Mouse (Mus musculus) stomach, embryonic 16.5 days (tissue): ENCODE measurements at regions not wholly inside any gene's neighbourhood (a gene's known extent, or its start where the extent isn't known, plus 50 kb on each side); places are given as distances from the start of the nearest gene placed in this dataset.

Experiments used
- ATAC-seq: fragments of 200-750 bp; cut with Nextera tagmentation; 2 replicates; pipeline ENCODE4 v1.8.0; 2017; ENCODE audit warnings: moderate number of reproducible peaks, moderate TSS enrichment; ENCODE audit not compliant: insufficient read depth, low FRiP score
- H3K27ac ChIP-seq: fragments of 300-500 bp; sonication (generic); 2 replicates; pipeline ENCODE4 v1.5.1; 2014; ENCODE audit warnings: low read length
- H3K27me3 ChIP-seq: fragments of 300-500 bp; sonication (generic); 2 replicates; pipeline ENCODE4 v1.6.1; 2014; ENCODE audit warnings: low read length, control low read depth, mixed read lengths; ENCODE audit not compliant: control insufficient read depth, insufficient read depth
- H3K36me3 ChIP-seq: fragments of 300-500 bp; sonication (generic); 2 replicates; pipeline ENCODE4 v1.6.1; 2014; ENCODE audit warnings: low read length; ENCODE audit not compliant: control insufficient read depth, insufficient read depth
- H3K4me1 ChIP-seq: fragments of 300-500 bp; sonication (generic); 2 replicates; pipeline ENCODE4 v1.6.1; 2014; ENCODE audit warnings: low read length, control low read depth, mixed read lengths; ENCODE audit not compliant: control insufficient read depth, insufficient read depth
- H3K4me2 ChIP-seq: fragments of 300-500 bp; sonication (generic); 2 replicates; pipeline ENCODE4 v1.6.1; 2014; ENCODE audit warnings: low read depth, low read length, mixed read lengths
- H3K4me3 ChIP-seq: fragments of 300-500 bp; sonication (generic); replicated peaks from 2 replicates; pipeline ENCODE4 v1.5.1; 2014; ENCODE audit warnings: mild to moderate bottlenecking, low read length
- H3K9ac ChIP-seq: fragments of 300-500 bp; sonication (generic); 2 replicates; pipeline ENCODE4 v1.6.1; 2014; ENCODE audit warnings: low read length
- H3K9me3 ChIP-seq: fragments of 300-500 bp; sonication (generic); replicated peaks from 2 replicates; pipeline ENCODE4 v1.6.1; 2016; ENCODE audit warnings: low read length, control low read depth; ENCODE audit not compliant: control insufficient read depth
- WGBS: fragments of 180-500 bp; shearing (Covaris S2); extraction: QIAGEN DNeasy Blood & Tissue Kit; methylation state at CpG from one replicate; pipeline ENCODE4 v1.1.7; 2014; 5-methylcytosine and 5-hydroxymethylcytosine counted together

DNA sequence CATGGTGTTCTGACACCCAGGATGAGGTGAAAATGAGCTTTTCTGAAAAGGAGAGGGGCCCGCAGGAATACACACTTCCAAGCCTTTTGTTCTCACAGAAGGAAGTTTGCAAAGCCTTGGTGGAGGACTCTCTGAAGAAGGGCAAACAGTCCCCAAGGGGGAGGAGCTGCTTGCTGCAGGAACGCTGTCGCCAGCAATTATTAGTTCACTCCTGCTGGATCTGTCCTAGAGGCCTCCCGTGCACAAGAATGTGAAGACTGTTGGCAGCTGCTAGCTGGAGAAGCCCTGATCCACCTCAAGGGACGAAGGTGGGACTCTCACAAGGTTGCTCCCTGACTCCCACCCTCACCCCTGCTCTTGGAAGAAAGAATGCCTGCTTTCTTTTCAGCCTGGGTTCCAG, 85.6 kb upstream of the Olfm4 start:
- 5% methylated on average over 5 of the region's 5 CpGs for WGBS
- no peak overlapping the region for H3K4me2 ChIP-seq
- no peaks in the 10 kb centered on the region for H3K27me3 ChIP-seq
- no peaks in the 10 kb centered on the region for H3K36me3 ChIP-seq
- no peak overlapping the region for H3K4me3 ChIP-seq
- H3K9me3 ChIP-seq, result no peaks in the 10 kb centered on the region
- no peak overlapping the region for H3K9ac ChIP-seq
- peak; percentile 44; the same call in 1 of the 2 replicates for ATAC-seq
- H3K27ac ChIP-seq, result 0 out of 2 replicates have a peak overlapping the region, but pooled peaks have one; percentile 5
- no peaks in the 10 kb centered on the region for H3K4me1 ChIP-seq

DNA sequence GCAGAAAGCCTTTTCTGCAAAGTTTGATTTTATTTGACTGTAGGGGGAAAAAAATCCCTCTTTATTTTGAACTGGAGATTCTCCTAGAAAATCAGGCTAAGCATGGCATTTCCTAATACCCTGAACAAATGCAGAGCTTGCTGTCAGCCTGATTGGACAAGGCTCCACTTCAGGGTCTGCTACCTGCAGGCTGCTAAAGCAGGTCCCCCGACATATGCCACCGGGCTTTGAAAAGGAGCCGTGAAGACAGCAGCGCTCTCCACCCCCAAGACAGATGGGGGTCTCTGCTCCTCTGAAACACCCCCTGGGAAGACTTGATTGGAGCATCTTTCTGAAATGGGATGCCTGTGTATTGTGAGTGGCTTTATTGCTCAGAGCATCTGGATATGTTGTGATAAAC, 90.6 kb upstream of the Olfm4 start:
- WGBS, result 64% methylated on average over 4 of the region's 4 CpGs
- H3K4me3 ChIP-seq, result no peak overlapping the region
- no peaks in the 10 kb centered on the region for H3K9me3 ChIP-seq
- H3K9ac ChIP-seq, result no peak overlapping the region
- H3K4me2 ChIP-seq, result no peak overlapping the region
- H3K27ac ChIP-seq, result no peak overlapping the region
- H3K36me3 ChIP-seq, result no peaks in the 10 kb centered on the region
- H3K4me1 ChIP-seq, result no peaks in the 10 kb centered on the region
- H3K27me3 ChIP-seq, result no peaks in the 10 kb centered on the region
- no peak for ATAC-seq

GRCm38 (mm10) chr14:79890682-79891081, 93.2 kb upstream of the Olfm4 start:
- Histone ChIP-seq H3K27me3 (no peaks in the 10 kb centered on the region), H3K4me3 (no peak overlapping the region), H3K36me3 (no peaks in the 10 kb centered on the region), H3K4me1 (no peaks in the 10 kb centered on the region), H3K9ac (no peak overlapping the region), H3K27ac (no peak overlapping the region), H3K9me3 (no peaks in the 10 kb centered on the region), H3K4me2 (no peak overlapping the region)
- 40% methylated on average over 2 of the region's 2 CpGs for WGBS
- no peak for ATAC-seq

- no peaks in the 10 kb centered on the region for H3K9me3 ChIP-seq
- WGBS, result 80% methylated on average over 4 of the region's 4 CpGs
- no peak for ATAC-seq
- H3K4me3 ChIP-seq, result no peak overlapping the region
- H3K9ac ChIP-seq, result no peak overlapping the region
- H3K4me1 ChIP-seq, result no peaks in the 10 kb centered on the region
- H3K27me3 ChIP-seq, result no peaks in the 10 kb centered on the region
- H3K4me2 ChIP-seq, result no peak overlapping the region
- H3K27ac ChIP-seq, result no peak overlapping the region
- no peaks in the 10 kb centered on the region for H3K36me3 ChIP-seq
Measured at GRCm38 (mm10) chr14:79890280-79890679, 93.6 kb upstream of the Olfm4 start.

GRCm38 (mm10) chr14:79883487-79883886, 100.4 kb upstream of the Olfm4 start:
- Histone ChIP-seq H3K36me3 (no peaks in the 10 kb centered on the region), H3K27me3 (no peaks in the 10 kb centered on the region), H3K4me1 (no peaks in the 10 kb centered on the region), H3K9ac (no peak overlapping the region), H3K9me3 (no peaks in the 10 kb centered on the region), H3K27ac (no peak overlapping the region), H3K4me2 (no peak overlapping the region), H3K4me3 (no peak overlapping the region)
- 65% methylated on average over 7 of the region's 7 CpGs for WGBS
- no peak for ATAC-seq

DNA sequence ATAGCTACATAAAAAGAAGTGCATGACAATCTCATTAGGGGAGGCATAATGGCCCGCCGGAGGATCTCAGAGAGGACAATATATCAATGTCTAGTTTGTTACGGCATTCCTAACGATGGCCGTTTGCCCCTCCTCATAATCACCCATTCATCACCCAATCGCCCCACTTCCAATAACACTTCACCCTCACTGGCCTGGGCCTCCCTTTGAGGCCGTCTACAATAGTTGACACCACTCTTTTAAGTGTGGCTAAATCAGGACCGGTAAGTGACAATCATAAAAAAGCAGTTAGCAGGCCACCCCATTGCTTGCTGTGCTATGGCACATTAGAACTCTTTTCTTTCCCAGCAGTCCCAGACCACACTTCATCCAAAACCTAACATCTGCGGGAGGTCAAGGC, 102.2 kb upstream of the Olfm4 start:
- no peaks in the 10 kb centered on the region for H3K9me3 ChIP-seq
- no peak overlapping the region for H3K4me3 ChIP-seq
- no peak overlapping the region for H3K4me2 ChIP-seq
- no peaks in the 10 kb centered on the region for H3K36me3 ChIP-seq
- H3K27me3 ChIP-seq, result no peaks in the 10 kb centered on the region
- no peaks in the 10 kb centered on the region for H3K4me1 ChIP-seq
- no peak for ATAC-seq
- H3K9ac ChIP-seq, result no peak overlapping the region
- WGBS, result 41% methylated on average over 9 of the region's 9 CpGs
- H3K27ac ChIP-seq, result no peak overlapping the region

GRCm38 (mm10) chr14:79880065-79880755, 103.7 kb upstream of the Olfm4 start:
- Histone ChIP-seq H3K4me2 (no peak overlapping the region), H3K27me3 (no peaks in the 10 kb centered on the region), H3K9ac (no peak overlapping the region), H3K36me3 (no peaks in the 10 kb centered on the region), H3K4me1 (no peaks in the 10 kb centered on the region), H3K27ac (no peak overlapping the region), H3K9me3 (no peaks in the 10 kb centered on the region), H3K4me3 (no peak overlapping the region)
- ATAC-seq, result no peak
- 26% methylated on average over 5 of the region's 5 CpGs for WGBS

DNA sequence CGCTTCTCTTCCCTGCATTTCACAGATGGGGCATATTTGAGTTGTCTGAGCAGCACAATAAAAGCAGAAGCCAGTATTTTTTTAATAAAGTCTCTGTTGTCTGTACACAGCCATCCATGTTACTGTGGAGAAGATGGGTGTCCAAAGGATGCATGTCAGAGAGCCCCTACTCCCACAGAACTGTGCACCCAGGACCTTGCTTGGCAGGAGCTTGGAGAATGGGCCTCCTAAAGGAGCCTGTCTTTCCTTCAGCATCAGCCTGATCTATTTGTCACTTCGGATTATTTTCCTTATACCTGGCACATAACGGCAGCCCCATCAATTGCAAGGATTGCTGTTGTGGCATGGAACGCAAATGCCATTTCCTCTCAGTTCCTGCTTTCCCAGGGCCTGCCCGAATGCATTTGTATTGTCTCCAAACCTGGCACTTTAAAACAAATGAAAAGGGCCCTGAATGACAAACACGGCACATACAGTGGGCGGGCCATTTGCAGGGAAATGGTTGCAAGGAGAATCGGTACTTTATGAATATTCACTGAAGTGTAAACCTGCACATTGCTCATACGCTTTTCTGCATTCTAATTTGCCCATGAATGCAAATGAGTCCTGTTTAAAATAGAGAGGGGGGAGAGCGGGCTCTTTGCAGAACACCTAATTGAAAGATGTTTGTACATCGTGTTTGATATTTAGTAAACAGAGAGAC, 104.4 kb upstream of the Olfm4 start:
- Histone ChIP-seq H3K4me2 (no peak overlapping the region), H3K4me1 (no peaks in the 10 kb centered on the region), H3K4me3 (no peak overlapping the region), H3K36me3 (no peaks in the 10 kb centered on the region), H3K27ac (no peak overlapping the region), H3K9me3 (no peaks in the 10 kb centered on the region), H3K27me3 (no peaks in the 10 kb centered on the region), H3K9ac (no peak overlapping the region)
- no peak for ATAC-seq
- 67% methylated on average over 11 of the region's 11 CpGs for WGBS

DNA sequence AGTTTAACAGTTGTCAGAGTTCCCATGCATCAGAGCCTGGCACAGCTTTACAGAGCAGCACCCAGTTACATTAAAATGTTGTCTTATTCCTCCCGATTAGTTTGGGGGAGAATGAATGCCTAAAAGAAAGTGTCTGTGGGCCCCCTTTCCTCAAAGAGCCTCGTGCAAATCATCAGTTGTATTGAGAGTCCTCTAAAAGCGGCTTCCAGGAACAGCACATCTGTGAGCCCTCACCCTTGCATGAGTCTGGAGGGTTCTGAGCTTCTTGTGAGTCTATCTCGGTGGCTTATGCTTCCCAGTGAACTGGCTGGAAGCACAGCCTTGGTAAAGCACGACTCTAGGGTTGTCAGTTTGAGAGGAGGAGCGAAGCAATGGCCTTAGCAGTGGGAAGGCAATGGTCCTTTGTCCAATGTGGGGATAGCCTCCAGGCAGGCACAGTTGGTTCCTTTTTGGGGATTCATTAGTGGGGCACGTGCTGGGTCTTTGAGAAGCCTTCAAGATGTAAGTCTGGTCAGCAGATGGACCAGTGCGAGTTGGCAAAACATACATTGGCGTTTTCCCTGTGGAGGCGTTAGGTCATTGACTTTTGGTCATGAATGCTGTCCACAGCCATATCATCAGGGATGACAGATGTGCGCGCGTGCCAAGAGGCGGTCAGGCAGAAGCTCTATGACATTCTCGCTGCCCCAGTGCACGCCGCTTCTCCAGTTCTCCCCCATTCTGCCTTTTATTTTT, 105.4 kb upstream of the Olfm4 start:
- H3K4me1 ChIP-seq, result no peaks in the 10 kb centered on the region
- no peaks in the 10 kb centered on the region for H3K27me3 ChIP-seq
- H3K4me3 ChIP-seq, result no peak overlapping the region
- H3K4me2 ChIP-seq, result no peak overlapping the region
- no peaks in the 10 kb centered on the region for H3K36me3 ChIP-seq
- H3K27ac ChIP-seq, result no peak overlapping the region
- no peak for ATAC-seq
- H3K9me3 ChIP-seq, result no peaks in the 10 kb centered on the region
- H3K9ac ChIP-seq, result no peak overlapping the region
- WGBS, result 86% methylated on average over 17 of the region's 17 CpGs
